Mouse (Mus musculus): Measurements from ENCODE around the gene Pacs2.

Gene Pacs2

DNA sequence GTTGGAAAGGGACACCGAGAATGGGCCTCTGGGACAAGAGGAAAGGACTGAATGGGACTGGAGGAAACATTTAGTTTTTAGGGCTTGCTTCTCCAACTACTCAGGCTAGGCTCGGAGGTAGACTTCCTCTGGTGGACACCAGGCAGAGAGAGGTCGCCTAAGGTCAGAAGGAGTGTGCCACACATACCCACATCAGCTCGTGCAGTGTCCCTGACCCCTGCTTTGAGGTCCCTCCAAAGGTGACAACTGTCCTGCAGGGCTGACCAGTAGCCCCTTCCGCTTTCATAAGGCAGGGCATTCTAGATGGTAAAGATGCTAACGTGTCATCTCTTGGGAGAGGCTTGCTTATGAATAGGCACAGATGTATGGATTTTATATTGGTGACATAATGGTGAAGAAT lies 61.2 kb downstream of the Pacs2 start:
- no peak for DNase-seq (ENCODE audit: low spot score in 2 of 2)

DNA sequence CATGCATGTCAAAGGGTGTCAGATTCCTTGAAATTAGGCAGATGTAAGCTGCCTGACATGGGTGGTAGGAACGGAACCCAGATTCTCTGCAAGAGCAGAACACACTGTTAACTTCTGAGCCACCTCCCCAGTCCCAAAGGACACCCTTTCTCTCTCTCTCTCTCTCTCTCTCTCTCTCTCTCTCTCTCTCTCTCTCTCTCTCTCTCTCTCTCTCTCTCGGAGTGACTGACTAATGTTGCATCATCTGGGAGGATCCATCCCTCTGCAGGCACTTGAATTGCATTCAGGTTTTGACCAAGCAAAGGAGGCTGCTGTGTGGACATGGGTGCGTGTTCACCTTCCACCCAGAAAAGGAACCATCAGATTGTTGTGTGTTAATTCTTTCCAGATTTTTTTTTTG lies 73.0 kb downstream of the Pacs2 start:
- no peak for DNase-seq (ENCODE audit: low spot score in 2 of 2)

DNA sequence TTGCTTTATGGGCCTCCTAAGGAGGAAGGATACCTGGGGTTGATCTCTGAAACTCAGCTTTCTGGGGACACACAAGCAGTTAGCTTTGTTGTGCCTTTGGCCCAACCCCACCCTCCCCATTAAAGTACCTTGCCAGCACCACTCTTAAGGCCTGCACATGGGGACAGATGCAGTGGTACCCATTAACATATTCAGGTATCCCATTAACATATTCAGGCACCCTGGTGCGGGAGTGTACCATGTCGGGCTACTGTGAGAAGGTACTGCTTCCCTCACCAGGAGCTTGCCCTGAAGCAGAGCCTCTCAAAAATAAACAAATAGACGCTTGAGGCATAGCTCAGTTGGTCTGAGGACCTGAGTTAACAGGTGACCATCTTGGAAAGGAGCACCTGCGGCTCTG lies 73.7 kb downstream of the Pacs2 start:
- no peak for DNase-seq (ENCODE audit: low spot score in 2 of 2)

DNA sequence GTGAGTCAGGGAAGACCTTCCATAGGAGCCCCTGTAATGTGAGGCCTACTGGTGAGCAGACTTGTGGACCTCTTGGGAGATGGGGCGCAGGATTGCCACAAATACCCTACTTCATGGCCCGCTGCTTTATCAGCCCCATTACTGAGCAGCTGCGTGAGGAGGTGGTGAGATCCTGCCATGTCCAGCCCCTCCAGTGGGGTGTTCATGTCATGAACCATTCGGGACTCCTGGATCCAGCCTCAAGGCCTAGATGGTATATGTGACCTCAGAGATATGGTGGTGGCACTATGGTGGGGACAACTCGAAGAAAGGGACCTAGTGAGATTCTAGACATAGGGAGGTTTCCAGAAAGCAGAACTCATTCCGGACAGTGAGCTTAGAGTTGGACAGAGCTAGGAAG lies 74.8 kb downstream of the Pacs2 start:
- no peak for DNase-seq (ENCODE audit: low spot score in 2 of 2)

DNA sequence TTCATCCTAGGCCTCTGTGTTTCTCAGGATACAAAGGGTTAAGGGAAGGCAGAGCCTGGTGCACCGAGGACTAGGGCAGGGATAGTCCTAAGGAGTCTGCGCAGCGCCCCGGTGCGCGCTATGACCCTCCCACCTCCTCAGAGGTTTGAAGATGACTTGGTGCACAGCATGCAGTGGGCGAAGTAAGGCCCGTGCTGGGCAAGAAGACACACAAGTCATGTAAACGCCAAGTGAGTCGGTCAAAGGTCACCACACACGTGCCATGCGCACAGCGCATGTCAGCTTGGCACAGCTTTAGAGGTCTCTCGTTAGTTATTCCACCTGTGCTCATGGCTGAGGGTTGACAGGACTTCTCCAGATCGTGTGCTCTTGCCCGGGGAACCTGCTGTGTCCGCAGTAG lies 75.7 kb downstream of the Pacs2 start:
- DNase-seq (ENCODE audit: low spot score in 2 of 2): no peak

DNA sequence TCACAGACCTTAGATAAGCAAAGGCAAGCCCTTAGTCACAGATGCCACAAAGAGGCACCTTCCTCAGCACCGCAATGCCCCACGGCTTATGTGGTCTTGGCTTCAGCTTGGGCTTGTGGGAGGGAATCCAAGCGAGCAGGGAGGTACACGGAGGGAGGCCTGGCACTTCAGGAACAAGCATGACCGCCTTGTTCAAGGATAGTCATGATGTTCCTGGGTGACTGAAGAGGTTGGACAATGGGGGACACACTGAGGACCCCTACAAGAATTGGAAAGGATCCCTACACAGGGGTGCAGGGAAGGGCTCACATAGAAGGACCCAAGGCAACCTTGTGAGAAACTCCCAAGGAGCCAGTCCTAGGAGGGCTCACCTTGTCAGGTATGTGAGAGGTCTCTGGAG lies 82.7 kb downstream of the Pacs2 start:
- no peak for DNase-seq (ENCODE audit: low spot score in 2 of 2)

DNA sequence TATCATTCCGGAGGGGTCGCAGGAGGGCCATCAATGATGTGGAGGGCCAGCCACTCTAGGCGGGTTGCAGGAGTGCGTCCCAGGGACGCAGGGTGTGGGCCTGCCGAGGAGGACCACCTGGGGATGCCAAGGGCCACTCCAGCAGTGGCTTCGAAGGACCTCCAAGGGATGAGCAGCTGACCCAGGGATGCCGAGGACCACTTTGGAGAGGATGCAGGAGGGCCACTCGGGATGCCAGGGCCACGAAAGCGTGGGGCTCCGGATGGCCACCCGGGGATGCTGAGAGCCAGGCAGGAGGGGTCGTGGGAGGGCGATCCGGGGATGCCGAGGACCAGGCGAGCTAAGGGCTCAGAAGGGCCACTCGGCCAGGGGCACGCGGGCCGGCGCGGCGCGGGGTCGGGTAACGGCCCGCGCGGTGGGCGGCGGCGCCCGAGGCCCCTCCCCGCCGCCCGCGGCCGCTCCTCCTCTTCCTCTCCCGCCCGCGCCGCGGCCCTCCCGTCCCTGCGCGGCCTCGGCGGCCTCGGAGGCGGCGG lies 83.5 kb downstream of the Pacs2 start, which contains the start of gene Mta1:
Mta1 (plus strand) TSS at position 530 of the 533 bp plus-strand sequence.
- DNase-seq (ENCODE audit: low spot score in 2 of 2): peak; percentile 46 to 49

DNA sequence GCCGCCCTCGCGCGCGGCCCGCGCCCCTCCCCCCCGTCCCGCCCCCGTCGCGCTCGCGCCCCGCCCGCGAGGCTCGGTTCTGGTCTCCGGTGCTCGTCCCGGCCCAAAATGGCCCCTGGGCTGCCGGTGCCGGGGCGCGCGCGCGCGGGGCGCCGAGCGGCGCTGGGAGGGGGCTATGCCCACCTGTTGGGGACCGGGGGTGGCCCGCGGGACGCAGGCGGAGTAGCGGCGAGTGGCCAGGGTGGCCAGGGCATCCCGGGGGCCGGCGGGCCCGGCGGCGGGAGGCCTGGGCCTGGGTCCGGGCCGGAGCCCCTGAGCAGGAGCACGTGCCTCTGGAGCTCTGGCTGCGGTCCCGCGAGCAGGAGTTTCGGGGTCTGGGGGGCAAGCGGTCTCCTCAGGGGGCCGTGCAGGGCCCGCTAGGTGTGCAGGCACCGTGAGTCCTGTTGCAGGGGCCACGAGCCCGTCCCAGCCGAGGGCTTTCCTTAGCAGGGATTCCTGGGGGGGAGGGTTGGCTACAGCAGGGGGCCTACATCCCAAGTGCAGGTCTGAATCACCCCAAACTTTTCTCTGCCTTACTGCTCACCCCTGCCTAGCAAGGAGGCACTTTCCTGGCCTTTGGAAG lies 84.3 kb downstream of the Pacs2 start:
- DNase-seq (ENCODE audit: low spot score in 2 of 2): no peak

DNA sequence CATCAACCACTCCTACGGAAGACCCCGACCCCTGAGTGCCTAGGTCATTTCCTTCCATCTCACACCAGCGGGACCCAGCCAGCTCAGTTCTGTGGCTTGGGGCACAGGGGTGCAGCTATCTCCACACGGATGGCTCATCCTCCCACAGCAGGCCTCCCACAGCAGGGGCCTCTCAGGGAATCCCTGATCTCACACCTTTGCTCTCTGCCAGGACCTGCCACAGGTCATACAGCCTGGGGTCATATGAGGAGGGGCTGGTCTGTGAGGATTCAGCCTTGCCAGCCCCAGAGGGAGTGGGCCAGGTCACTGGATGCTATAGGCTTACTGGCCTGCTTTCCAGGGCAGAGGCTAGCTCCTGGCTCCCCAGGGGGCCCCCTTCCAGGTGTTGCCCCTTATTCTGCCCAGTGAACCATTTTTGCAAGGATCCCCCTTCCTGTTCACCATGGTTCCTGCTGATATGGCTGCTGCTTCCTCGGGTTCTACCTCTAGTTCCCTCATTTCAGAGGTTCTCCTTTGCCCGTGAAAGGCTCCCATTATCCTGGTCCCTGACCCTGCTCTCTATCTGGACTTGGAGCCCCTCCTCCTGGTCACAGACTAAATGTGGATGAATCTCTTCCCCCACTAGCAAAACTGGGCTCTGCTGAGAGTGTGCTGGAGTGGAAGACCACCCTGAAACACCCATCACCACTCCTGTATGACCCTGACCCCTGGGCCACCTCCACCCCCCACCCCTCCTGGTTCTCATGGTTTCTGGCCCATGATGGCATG lies 85.3 kb downstream of the Pacs2 start:
- DNase-seq (ENCODE audit: low spot score in 2 of 2): no peak

DNA sequence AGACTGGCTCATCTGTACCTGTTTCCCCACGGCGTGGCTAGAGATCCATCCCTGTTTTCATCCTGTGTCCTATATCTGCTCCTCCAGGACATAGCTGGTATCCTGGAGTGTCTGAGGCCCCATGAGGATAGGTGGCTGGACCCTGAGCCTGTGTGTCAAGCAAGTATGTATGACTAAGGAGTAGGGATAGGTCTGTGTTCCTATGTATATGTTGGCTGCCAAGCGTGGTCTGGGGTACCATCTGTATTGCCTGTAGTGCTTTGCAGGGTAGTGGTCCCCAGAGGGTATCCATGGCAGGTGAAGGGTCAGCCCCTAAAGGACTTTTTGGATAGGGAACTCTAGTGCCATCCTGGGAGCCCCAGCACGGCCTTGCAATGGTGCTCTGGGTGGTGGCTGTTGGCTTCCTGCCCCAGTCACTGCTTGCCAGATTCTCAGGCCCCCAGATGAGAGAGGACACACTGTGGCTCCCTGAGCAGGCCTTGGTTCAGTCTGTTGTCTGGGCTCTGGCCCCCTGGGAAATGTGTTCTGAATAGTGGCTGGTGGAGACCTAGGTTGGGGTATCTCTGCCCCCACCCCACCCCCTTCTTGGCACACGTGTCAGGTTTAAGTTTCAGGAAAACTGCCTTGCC lies 86.3 kb downstream of the Pacs2 start:
- no peak for DNase-seq (ENCODE audit: low spot score in 2 of 2)

DNA sequence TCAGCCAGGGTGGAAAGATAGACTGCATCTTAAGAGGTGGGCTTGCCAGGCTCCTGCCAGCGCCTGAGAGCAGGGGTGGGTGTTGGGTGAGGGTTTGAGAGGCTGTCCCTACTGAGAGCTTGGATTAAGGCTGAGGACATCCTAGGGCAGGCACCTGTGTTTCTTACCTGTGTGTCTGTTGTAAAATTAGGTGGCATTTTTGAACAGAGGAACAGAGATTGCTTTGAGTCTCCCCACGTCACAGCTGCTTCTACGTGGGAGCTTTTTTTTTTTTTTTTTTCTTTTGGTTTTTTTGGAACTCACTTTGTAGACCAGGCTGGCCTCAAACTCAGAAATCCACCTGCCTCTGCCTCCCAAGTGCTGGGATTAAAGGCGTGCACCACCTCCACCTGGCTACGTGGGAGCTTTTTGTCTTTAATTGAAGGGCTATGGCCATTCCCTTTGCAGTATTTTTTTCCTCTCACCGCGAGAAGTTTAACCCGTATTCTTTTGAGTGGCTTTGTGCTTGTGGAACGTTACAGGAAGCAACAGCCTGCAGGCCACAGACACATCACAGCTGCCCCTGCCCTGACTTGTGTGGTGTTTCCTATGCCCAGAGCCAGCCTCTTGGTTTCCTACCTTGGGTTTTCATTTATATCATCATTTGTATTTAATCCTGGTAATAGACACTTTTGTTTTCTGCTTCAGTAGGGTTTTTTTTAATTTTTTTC lies 87.1 kb downstream of the Pacs2 start:
- DNase-seq (ENCODE audit: low spot score in 2 of 2): no peak

DNA sequence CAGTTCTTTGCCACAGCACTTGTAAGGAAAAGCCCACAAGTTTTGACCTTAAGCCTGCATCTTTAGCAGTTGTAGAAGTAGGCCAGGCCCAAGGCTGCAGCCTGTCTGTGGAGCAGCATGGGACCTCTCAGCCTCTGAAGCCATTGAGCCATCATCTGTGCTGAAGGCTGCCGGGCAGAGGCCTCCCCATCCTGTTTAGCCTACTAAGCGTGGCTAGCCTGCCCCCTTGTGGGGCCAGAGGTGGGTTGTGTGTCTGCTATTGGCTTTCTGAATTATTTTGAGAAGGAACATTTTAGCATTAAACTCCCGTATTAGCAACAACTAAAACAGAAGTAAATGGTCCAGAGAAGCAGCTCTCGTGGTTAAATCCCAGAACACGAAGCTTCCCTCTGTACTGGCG lies 88.2 kb downstream of the Pacs2 start:
- DNase-seq (ENCODE audit: low spot score in 2 of 2): peak; percentile 70 to 72

DNA sequence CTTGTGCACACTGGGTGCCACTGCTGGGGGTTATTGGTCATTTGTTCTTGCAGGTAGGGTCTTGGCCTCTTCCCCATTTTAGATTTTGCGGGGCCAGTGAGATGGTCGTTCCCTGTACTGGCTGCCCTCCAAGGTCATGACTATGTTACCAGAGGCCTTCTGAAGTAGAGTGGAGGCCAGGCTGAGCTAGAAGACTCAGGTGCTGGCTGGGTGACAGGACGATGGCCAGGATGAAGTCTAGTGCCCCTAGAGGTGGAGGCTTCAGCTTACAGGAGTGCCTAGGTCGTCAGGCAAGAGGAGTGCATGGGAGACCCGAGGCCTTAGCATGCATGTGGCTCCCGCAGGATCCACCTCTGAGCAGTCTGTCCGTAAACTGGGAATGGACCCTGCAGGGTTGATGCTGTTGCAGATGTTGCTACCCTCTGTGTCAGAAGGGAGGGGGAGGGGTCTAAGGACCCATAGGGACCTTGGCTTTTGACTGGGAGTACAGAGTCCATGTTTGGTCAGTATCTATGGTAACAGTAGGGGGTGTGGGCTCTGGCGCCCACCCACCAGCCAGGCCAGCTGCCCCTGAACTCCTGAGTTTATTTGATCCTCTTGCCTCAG lies 89.6 kb downstream of the Pacs2 start:
- DNase-seq (ENCODE audit: low spot score in 2 of 2): peak in 1 of 2 experiments; percentile 22

DNA sequence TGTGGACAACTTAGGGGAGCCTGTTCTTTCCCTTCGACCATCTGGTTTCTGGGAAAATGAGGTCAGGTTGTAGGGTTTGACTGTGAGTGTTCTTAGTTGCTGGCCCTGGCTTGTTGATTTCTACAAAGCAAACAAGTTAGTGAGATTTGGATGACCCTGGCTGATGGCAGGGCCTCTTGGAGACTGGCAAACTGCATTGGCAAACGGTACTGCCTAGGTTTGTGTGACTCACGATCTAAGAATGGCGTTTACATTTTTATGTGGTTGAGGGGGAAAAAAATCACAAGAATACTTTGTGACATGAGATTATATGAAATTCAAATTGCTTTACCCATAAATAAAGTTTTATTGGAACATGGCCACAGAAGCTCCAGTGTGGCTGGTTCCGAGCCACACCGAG lies 92.1 kb downstream of the Pacs2 start:
- DNase-seq (ENCODE audit: low spot score in 2 of 2): no peak

DNA sequence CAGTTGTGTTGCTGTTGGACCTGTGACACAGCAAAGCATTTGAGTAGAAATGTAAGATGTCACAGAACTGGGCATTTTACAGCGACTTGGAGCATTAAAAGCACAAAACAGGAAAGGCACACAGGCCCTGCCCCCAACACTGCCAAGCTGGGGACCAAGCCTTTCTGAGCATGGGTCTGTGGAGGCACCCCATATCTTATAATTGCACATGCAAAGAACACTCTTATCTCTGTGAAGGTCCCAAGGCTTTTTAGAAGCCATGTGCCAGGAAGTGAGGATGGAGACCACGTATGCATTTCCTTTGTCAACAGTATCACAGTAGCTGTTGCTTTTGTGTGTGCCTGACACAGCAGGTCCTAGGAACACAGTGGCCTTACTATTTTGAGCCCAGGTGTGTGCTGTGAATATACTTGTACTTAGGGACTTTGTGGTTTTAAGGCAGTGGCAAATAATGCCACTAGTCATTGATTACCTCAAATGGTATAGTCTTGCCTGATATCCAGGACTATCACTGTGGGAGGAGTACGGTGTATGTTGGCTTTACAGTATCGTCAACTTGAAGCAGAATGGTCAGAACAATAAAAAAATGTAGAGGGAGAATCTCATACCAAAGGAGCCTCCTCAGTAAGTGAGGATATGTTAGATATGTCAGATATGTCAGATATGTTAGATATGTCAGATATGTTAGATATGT lies 93.3 kb downstream of the Pacs2 start:
- peak; percentile 22 to 37 for DNase-seq (ENCODE audit: low spot score in 2 of 2)

DNA sequence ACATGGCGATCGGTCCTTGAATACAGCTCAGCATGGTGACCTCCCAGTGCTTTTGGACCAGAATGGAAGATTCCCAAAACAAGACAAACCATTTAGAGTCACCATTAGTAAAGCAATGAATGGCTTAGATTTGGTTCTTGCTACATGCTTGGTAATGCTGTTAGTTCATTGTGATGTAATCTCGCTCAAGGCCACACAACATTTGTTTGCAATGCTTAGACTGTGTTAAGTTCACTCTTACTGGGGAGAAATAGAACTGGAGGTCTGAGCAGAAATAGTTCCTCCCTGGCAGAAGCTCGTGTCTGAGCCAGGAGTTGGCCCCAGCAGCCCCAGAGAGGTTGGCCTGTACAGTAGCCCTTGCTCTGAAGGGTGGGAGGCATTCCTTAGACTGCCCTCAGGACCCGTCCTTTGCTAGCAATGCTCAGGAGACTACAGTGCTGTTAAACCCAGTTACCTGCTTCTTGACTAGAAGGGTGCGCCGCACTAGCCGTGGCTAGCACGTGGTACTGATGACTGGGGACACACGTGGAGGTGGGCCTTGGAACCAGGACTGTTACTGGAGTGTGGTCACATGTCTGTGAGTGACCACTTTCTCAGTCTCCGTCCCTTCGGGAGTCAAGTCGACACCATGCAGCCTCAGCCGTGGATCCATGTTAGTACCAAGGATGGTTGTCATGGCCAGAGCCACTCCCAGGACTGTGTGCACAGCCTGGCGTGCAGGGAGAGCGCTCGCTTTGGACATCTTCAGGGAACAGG lies 94.4 kb downstream of the Pacs2 start:
- DNase-seq (ENCODE audit: low spot score in 2 of 2): no peak

DNA sequence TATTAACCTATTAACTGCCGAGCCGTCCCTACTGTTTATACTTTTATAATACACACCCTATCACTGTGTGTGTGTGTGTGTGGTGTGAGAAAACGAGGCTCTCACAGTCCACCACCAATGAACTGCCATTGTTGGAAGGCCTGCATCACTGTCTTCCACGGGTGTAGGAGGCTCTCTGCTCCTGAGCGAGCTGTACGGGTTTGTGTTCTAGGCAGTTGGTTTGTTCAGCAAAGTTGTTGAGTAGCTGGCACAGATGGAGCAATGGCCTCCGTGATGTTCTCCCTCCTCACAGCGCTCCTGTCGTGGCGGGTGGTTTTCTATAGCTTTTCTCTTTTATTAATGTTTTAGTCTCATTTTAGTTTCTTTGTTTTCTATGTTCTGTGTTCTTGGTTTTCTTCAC lies 95.5 kb downstream of the Pacs2 start:
- DNase-seq (ENCODE audit: low spot score in 2 of 2): no peak

DNA sequence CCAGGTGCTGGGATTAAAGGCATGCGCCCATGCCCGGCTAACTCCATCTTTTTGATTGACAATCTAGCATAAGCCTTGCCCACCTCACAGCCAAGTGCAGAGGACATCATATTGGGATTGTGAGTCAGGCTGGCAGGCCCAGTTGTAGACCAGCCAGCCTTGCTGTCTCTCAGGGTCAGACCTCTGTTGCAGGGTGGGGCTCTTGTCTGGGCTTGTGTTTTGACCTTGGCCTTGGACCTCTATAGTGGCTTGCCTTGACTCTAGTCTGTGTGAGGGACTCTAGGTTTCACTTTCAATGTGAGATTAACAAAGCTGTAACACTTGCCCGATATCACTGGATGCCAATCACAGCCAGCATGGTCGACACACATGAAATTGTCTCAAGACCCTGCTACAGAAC lies 99.8 kb downstream of the Pacs2 start:
- DNase-seq (ENCODE audit: low spot score in 2 of 2): no peak

DNA sequence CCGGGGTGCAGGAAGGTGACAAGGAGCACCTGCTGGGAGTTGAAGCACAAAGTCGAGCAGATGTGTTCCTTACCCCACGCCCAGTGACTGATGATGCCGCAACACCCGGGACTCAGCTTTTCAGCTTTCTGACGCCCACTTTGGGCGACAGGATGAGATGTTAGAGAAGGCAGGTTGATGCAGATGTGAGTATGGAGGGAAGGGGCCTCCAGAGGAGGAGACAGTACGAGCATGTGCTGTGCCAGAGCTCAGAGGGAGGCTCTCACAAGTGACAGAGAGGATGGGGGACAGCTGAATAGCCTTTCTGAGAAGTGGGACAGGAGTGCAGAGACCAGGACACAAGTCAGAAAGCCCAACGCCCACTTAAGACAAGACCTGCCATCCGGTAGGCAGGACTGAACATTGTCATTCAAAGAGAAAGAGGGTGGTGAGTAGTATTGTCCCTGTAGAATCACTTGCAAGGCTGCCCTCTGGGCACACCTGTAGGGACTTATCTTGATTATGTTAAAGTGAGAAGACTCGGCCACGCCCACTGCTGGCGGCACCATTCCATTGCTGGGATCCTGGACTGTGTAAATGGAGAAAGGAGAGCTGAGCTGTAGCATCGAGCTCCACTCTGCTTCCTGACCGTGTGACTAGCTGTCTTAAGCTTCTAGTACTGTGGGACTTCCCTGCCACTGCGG lies 100.7 kb downstream of the Pacs2 start:
- no peak for DNase-seq (ENCODE audit: low spot score in 2 of 2)

Measured in spleen, postnatal 36 days (tissue).